Mouse (Mus musculus): ENCODE measurements around the gene Arl10.

DNA sequence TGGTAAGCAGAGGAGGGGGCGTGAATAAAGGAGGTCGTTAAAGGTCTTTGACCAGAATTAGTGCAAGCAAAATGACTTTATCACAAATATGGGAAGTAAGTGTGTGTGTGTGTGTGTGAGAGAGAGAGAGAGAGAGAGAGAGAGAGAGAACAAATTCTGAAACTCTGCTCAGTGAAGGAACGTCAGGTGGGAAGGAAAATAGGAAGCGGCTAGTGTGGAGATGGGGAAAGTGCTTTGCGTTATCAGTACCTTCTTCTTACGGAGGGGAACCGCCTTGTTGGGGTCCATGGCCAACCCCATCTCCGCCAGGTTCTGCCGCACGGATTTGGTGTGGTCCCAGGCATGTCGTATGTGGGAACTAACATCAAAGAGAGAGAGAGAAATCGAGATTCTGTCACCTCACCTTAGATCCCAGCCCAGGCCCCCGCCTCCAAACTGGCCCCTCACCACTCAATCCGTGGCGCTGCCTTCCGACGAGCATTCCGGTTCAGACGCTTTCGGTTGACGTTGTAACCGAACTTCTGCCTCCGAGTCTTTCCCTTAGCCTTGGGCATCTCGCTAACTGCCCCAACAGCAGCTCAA lies 14.7 kb downstream of the Arl10 start:
- TF ChIP-seq POLR2A (IDR thresholded peaks at IDR 0.05; ENCODE audit: insufficient read depth, low read depth, low read length) (0 out of 2 replicates have a peak, but pooled peaks have one; percentile 4), CTCF (IDR thresholded peaks at IDR 0.05; ENCODE audit: insufficient read depth, low read depth, low read length) (no peak)

Measured in olfactory bulb, adult 2 months (tissue).